Mouse (Mus musculus) stomach, postnatal 0 days (tissue): Measurements from ENCODE around the gene Dtl.

ENCODE experiments used
- CTCF ChIP-seq: IDR thresholded peaks from 2 replicates; pipeline ENCODE4 v1.5.1; 2016; ENCODE audit warnings: antibody characterized with exemption, low read depth, mild to moderate bottlenecking, moderate library complexity
- EP300 ChIP-seq: optimal IDR thresholded peaks from 2 replicates; pipeline ENCODE3; 2016; ENCODE audit warnings: antibody characterized with exemption

- TF ChIP-seq CTCF (no peak), EP300 (no peak)
Observed at GRCm38 (mm10) chr1:191610357-191610756, 35.0 kb upstream of the Dtl start.
